Mouse (Mus musculus) liver, postnatal 0 days (tissue): ENCODE data around the gene Dnal1.

ENCODE experiments used
- CTCF ChIP-seq: sonication (generic); IDR thresholded peaks from 2 replicates; pipeline ENCODE4 v1.5.1; 2016; ENCODE audit warnings: antibody characterized with exemption, low read depth
- EP300 ChIP-seq: IDR thresholded peaks from 2 replicates; pipeline ENCODE4 v1.6.1; 2016; ENCODE audit warnings: antibody characterized with exemption, low read depth, mild to moderate bottlenecking

DNA sequence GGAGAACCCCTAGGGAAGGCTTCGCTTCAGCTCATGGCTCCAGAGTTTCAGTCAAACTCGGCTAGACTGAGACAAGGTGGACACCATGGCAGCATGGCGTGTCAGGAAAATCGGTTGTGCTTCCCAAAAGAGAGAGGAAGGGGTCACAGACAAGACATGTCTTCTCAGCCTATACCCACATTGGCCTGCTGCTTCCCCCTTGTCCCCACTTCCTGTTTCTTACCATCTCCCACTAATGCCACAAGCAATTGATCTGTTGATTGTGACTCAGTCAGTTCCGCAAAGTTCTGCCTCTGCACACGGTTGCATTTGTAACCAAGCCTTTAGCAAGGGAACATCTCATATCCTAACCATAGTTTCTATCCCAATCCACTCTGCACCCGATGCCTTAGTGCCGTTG lies 15.8 kb downstream of the Dnal1 start:
- TF ChIP-seq CTCF, result no peak
- TF ChIP-seq EP300, result no peak
